Mouse (Mus musculus) bone marrow macrophage, adult 2 months (primary cell): Measurements from ENCODE around the gene Ddx23. TPM values are rescaled to one million over a fixed set of nuclear protein-coding genes. Genes with fewer than 3 reads are reported as not detected.

ENCODE experiments used
- H3K27ac ChIP-seq: 2 replicates; pipeline ENCODE4 v1.5.1; 2012; ENCODE audit warnings: low read depth, low read length; ENCODE audit not compliant: insufficient read depth
- H3K4me1 ChIP-seq: 2 replicates; pipeline ENCODE4 v1.6.1; 2012; ENCODE audit warnings: low read length; ENCODE audit not compliant: control insufficient read depth, insufficient read depth
- H3K4me3 ChIP-seq: 2 replicates; pipeline ENCODE4 v1.5.1; 2012; ENCODE audit warnings: mild to moderate bottlenecking, low read length, moderate library complexity; ENCODE audit not compliant: insufficient read depth
- CTCF ChIP-seq: IDR thresholded peaks from 2 replicates; pipeline ENCODE4 v1.5.1; 2012; ENCODE audit warnings: low read depth, mild to moderate bottlenecking, low read length, moderate library complexity
- POLR2A ChIP-seq: IDR thresholded peaks from 2 replicates; pipeline ENCODE4 v1.6.1; 2012; ENCODE audit warnings: mild to moderate bottlenecking, low read depth, low read length, borderline replicate concordance
- polyA plus RNA-seq: library from polyadenylated mRNA; stranded (reverse); fragments of >200 nt; gene quantifications from 2 replicates; pipeline ENCODE4 v1.2.4, GENCODE M21; 2012; ENCODE audit not compliant: missing spikeins, insufficient read depth, insufficient read length

The Ddx23 gene
- polyA plus RNA-seq, 1 experiment, result 84.9 TPM

- TF ChIP-seq POLR2A (no peak), CTCF (no peak)
- no peak overlapping the region for H3K4me3 ChIP-seq
- H3K4me1 ChIP-seq, result no peaks in the 10 kb centered on the region
- no peak overlapping the region for H3K27ac ChIP-seq
These were observed 11.3 kb downstream of the Ddx23 start for GRCm38 (mm10) chr15:98651431-98651830.

- no peak for TF ChIP-seq POLR2A
- TF ChIP-seq CTCF, result no peak
- no peak overlapping the region for H3K4me3 ChIP-seq
- H3K27ac ChIP-seq, result no peak overlapping the region
- no peaks in the 10 kb centered on the region for H3K4me1 ChIP-seq
These were observed 14.6 kb downstream of the Ddx23 start for GRCm38 (mm10) chr15:98648071-98648470.

DNA sequence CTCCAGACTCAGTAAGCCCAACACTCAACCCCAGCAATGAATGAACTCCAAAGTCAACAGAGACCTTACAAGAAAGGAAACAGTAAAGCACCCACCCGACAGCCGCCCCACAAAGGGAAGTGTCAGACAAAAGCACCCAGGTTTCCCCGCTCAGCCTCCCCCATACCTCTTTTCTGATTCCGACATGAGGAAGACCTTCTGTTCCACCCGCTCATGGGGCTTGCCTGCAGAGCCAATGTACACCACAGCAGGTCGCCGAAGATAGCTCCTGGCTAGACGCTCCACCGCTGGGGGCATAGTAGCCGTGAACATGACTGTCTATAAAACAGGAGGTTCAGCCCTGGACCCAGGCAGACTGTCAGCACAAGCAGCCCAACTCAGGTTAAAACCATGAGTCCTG, 15.4 kb downstream of the Ddx23 start:
- Histone ChIP-seq H3K4me1 (no peaks in the 10 kb centered on the region), H3K27ac (no peak overlapping the region), H3K4me3 (no peak overlapping the region)
- no peak for TF ChIP-seq CTCF
- TF ChIP-seq POLR2A, result no peak

DNA sequence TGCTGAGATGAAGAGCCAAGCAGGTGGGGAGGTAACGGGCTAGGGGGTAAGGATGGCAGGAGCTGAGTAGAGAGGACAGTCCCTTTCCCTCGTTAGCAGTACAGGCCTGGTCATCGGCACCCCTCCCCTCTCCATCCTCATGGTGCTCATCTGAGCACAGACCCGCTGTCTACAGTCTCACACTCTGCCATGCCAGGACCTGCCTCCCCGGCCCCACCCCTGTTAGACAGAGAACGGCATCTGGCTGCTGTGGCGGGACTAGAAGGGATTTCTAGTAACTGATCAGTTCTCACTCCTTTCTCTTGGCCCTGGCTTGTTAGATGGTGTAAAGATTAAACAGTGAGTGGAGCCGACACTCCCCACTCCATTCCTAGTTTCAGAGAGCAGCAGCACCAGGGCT, 16.0 kb downstream of the Ddx23 start:
- H3K4me3 ChIP-seq, result no peak overlapping the region
- H3K4me1 ChIP-seq, result no peaks in the 10 kb centered on the region
- TF ChIP-seq POLR2A, result no peak
- TF ChIP-seq CTCF, result no peak
- H3K27ac ChIP-seq, result no peak overlapping the region

- H3K4me1 ChIP-seq, result no peaks in the 10 kb centered on the region
- TF ChIP-seq POLR2A (no peak), CTCF (no peak)
- no peak overlapping the region for H3K27ac ChIP-seq
- no peak overlapping the region for H3K4me3 ChIP-seq
These were observed 17.4 kb downstream of the Ddx23 start for GRCm38 (mm10) chr15:98645057-98646026.

- no peak overlapping the region for H3K27ac ChIP-seq
- H3K4me1 ChIP-seq, result no peaks in the 10 kb centered on the region
- TF ChIP-seq POLR2A (no peak), CTCF (no peak)
- no peak overlapping the region for H3K4me3 ChIP-seq
These were observed 18.3 kb downstream of the Ddx23 start for GRCm38 (mm10) chr15:98644406-98644805.

GRCm38 (mm10) chr15:98640157-98640556, 22.5 kb downstream of the Ddx23 start:
- Histone ChIP-seq H3K4me3 (no peak overlapping the region), H3K4me1 (no peaks in the 10 kb centered on the region), H3K27ac (no peak overlapping the region)
- no peak for TF ChIP-seq CTCF

- H3K4me1 ChIP-seq, result no peaks in the 10 kb centered on the region
- no peak for TF ChIP-seq POLR2A
- TF ChIP-seq CTCF, result no peak
- H3K27ac ChIP-seq, result no peak overlapping the region
- H3K4me3 ChIP-seq, result no peak overlapping the region
These were observed 25.5 kb downstream of the Ddx23 start for GRCm38 (mm10) chr15:98637155-98637554.

GRCm38 (mm10) chr15:98636517-98636916, 26.2 kb downstream of the Ddx23 start:
- Histone ChIP-seq H3K4me3 (no peak overlapping the region), H3K27ac (no peak overlapping the region), H3K4me1 (no peaks in the 10 kb centered on the region)
- TF ChIP-seq CTCF, result no peak
- no peak for TF ChIP-seq POLR2A

DNA sequence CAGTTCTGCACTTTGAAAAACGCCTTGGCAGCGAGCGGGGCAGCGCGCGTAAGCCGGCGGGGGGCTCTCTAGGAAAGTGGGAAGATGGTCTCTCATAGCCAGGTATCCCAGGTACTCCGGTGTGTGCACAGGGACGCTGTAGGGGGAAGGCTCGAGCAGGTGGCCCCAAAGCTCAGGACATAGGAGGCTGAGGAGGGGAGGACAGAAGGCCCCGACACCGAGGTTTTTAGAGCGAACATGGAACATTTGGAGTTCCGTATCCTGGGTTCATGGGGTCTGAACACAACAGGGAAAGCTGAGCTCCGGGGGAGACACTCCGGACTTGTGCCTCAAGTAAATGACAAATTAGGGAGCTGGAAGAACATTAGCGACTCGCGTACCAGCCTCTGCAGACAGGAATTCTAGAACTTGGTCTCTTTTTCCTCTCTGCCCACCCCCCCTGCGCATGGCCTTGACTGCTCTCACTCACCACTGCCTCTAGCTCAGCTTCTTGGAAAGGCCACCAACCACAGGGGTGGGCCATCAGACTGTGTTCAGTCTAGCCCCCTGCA, 27.3 kb downstream of the Ddx23 start:
- Histone ChIP-seq H3K27ac (no peak overlapping the region), H3K4me3 (no peak overlapping the region), H3K4me1 (no peaks in the 10 kb centered on the region)
- no peak for TF ChIP-seq POLR2A
- TF ChIP-seq CTCF, result no peak
